Mouse (Mus musculus): ENCODE measurements around the gene Fam76a.

GRCm38 (mm10) chr4:132934639-132935038 is 12.3 kb upstream of the Fam76a start:
- no peak for TF ChIP-seq POLR2A (IDR thresholded peaks at IDR 0.05; ENCODE audit: insufficient read depth, low read depth, low read length)
- TF ChIP-seq CTCF (IDR thresholded peaks at IDR 0.05) = no peak
- no peak for TF ChIP-seq EP300 (IDR thresholded peaks at IDR 0.05; ENCODE audit: insufficient read depth, low read depth, low read length)
